Mouse (Mus musculus): ENCODE measurements around the gene Tubg1. TPM values are rescaled to one million over a fixed set of nuclear protein-coding genes. Genes with fewer than 3 reads are reported as not detected.

The Tubg1 gene
- polyA plus RNA-seq, 1 experiment from 2014 or later = 78.8 TPM

GRCm38 (mm10) chr11:101127075-101127474, 7.3 kb downstream of the Tubg1 start:
- ATAC-seq (ENCODE audit: insufficient number of reproducible peaks, low FRiP score) = no peak
- Histone ChIP-seq H3K27me3 (replicated peaks) (no peaks in the 10 kb centered on the region), H3K9me3 (replicated peaks) (peaks cover 6% of the 10 kb centered on the region), H3K36me3 (peaks cover 51% of the 10 kb centered on the region), H3K4me1 (replicated peaks) (peaks cover 11% of the 10 kb centered on the region), H3K4me2 (no peak overlapping the region), H3K4me3 (no peak overlapping the region), H3K27ac (ENCODE audit: poor library complexity, severe bottlenecking) (no peak overlapping the region), H3K9ac (no peak overlapping the region)
- 100% methylated on average over 1 of the region's 1 CpGs for WGBS

- H3K9me3 ChIP-seq (replicated peaks) = peaks cover 6% of the 10 kb centered on the region
- H3K4me3 ChIP-seq = no peak overlapping the region
- WGBS = 76% methylated on average over 11 of the region's 11 CpGs
- H3K4me2 ChIP-seq = no peak overlapping the region
- no peak for ATAC-seq (ENCODE audit: insufficient number of reproducible peaks, low FRiP score)
- H3K27ac ChIP-seq (ENCODE audit: poor library complexity, severe bottlenecking) = no peak overlapping the region
- H3K9ac ChIP-seq = no peak overlapping the region
- H3K36me3 ChIP-seq = peaks cover 31% of the 10 kb centered on the region
- no peaks in the 10 kb centered on the region for H3K27me3 ChIP-seq (replicated peaks)
- peaks cover 11% of the 10 kb centered on the region for H3K4me1 ChIP-seq (replicated peaks)
Measured at GRCm38 (mm10) chr11:101128996-101129577, 9.3 kb downstream of the Tubg1 start.

- H3K27ac ChIP-seq (ENCODE audit: poor library complexity, severe bottlenecking) = peak overlapping the region; percentile 88
- 22% methylated on average over 18 of the region's 18 CpGs for WGBS
- H3K9me3 ChIP-seq (replicated peaks) = peaks cover 6% of the 10 kb centered on the region
- H3K4me2 ChIP-seq = peak overlapping the region; percentile 50
- peaks cover 22% of the 10 kb centered on the region for H3K36me3 ChIP-seq
- ATAC-seq (ENCODE audit: insufficient number of reproducible peaks, low FRiP score) = peak; percentile 41; the same call in 1 of the 2 replicates
- H3K9ac ChIP-seq = 0 out of 2 replicates have a peak overlapping the region, but pooled peaks have one; percentile 40
- no peaks in the 10 kb centered on the region for H3K27me3 ChIP-seq (replicated peaks)
- peaks cover 16% of the 10 kb centered on the region for H3K4me1 ChIP-seq (replicated peaks)
- H3K4me3 ChIP-seq = no peak overlapping the region
Measured at GRCm38 (mm10) chr11:101130056-101130756, 10.5 kb downstream of the Tubg1 start.

- 69% methylated on average over 2 of the region's 2 CpGs for WGBS
- no peak overlapping the region for H3K27ac ChIP-seq (ENCODE audit: poor library complexity, severe bottlenecking)
- H3K4me3 ChIP-seq = no peak overlapping the region
- peaks cover 12% of the 10 kb centered on the region for H3K36me3 ChIP-seq
- peaks cover 6% of the 10 kb centered on the region for H3K9me3 ChIP-seq (replicated peaks)
- no peaks in the 10 kb centered on the region for H3K27me3 ChIP-seq (replicated peaks)
- H3K9ac ChIP-seq = no peak overlapping the region
- peaks cover 16% of the 10 kb centered on the region for H3K4me1 ChIP-seq (replicated peaks)
- no peak for ATAC-seq (ENCODE audit: insufficient number of reproducible peaks, low FRiP score)
- no peak overlapping the region for H3K4me2 ChIP-seq
Measured at GRCm38 (mm10) chr11:101131187-101131586, 11.4 kb downstream of the Tubg1 start.

GRCm38 (mm10) chr11:101131701-101132100, 12.0 kb downstream of the Tubg1 start:
- Histone ChIP-seq H3K4me1 (replicated peaks) (peaks cover 16% of the 10 kb centered on the region), H3K9ac (no peak overlapping the region), H3K27ac (ENCODE audit: poor library complexity, severe bottlenecking) (no peak overlapping the region), H3K4me2 (no peak overlapping the region), H3K9me3 (replicated peaks) (peaks cover 6% of the 10 kb centered on the region), H3K27me3 (replicated peaks) (no peaks in the 10 kb centered on the region), H3K36me3 (peaks cover 7% of the 10 kb centered on the region), H3K4me3 (no peak overlapping the region)
- 89% methylated on average over 6 of the region's 6 CpGs for WGBS
- ATAC-seq (ENCODE audit: insufficient number of reproducible peaks, low FRiP score) = no peak

GRCm38 (mm10) chr11:101133037-101133436, 13.3 kb downstream of the Tubg1 start:
- Histone ChIP-seq H3K27ac (ENCODE audit: poor library complexity, severe bottlenecking) (no peak overlapping the region), H3K27me3 (replicated peaks) (no peaks in the 10 kb centered on the region), H3K9ac (no peak overlapping the region), H3K4me3 (no peak overlapping the region), H3K4me2 (no peak overlapping the region), H3K36me3 (no peaks in the 10 kb centered on the region), H3K4me1 (replicated peaks) (peaks cover 16% of the 10 kb centered on the region), H3K9me3 (replicated peaks) (no peaks in the 10 kb centered on the region)
- 43% methylated on average over 12 of the region's 12 CpGs for WGBS
- ATAC-seq (ENCODE audit: insufficient number of reproducible peaks, low FRiP score) = no peak

- Histone ChIP-seq H3K27me3 (replicated peaks) (no peaks in the 10 kb centered on the region), H3K9ac (no peak overlapping the region), H3K36me3 (no peaks in the 10 kb centered on the region), H3K4me2 (no peak overlapping the region), H3K4me3 (no peak overlapping the region), H3K27ac (ENCODE audit: poor library complexity, severe bottlenecking) (no peak overlapping the region), H3K4me1 (replicated peaks) (peaks cover 22% of the 10 kb centered on the region), H3K9me3 (replicated peaks) (no peaks in the 10 kb centered on the region)
- no peak for ATAC-seq (ENCODE audit: insufficient number of reproducible peaks, low FRiP score)
- 71% methylated on average over 13 of the region's 13 CpGs for WGBS
Measured at GRCm38 (mm10) chr11:101134217-101134865, 14.6 kb downstream of the Tubg1 start.

- WGBS = 75% methylated on average over 7 of the region's 7 CpGs
- Histone ChIP-seq H3K4me2 (no peak overlapping the region), H3K36me3 (no peaks in the 10 kb centered on the region), H3K9ac (no peak overlapping the region), H3K4me3 (no peak overlapping the region), H3K27ac (ENCODE audit: poor library complexity, severe bottlenecking) (no peak overlapping the region), H3K27me3 (replicated peaks) (no peaks in the 10 kb centered on the region), H3K4me1 (replicated peaks) (peaks cover 27% of the 10 kb centered on the region), H3K9me3 (replicated peaks) (no peaks in the 10 kb centered on the region)
- ATAC-seq (ENCODE audit: insufficient number of reproducible peaks, low FRiP score) = no peak
Measured at GRCm38 (mm10) chr11:101137000-101137399, 17.3 kb downstream of the Tubg1 start.

GRCm38 (mm10) chr11:101138536-101139181, 18.9 kb downstream of the Tubg1 start:
- Histone ChIP-seq H3K27ac (ENCODE audit: poor library complexity, severe bottlenecking) (no peak overlapping the region), H3K4me1 (replicated peaks) (peaks cover 34% of the 10 kb centered on the region), H3K36me3 (no peaks in the 10 kb centered on the region), H3K4me2 (peak overlapping the region; percentile 38), H3K9me3 (replicated peaks) (no peaks in the 10 kb centered on the region), H3K27me3 (replicated peaks) (no peaks in the 10 kb centered on the region), H3K4me3 (no peak overlapping the region), H3K9ac (peak overlapping the region; percentile 31; the same call in 1 of the 2 replicates)
- 27% methylated on average over 15 of the region's 15 CpGs for WGBS
- ATAC-seq (ENCODE audit: insufficient number of reproducible peaks, low FRiP score) = no peak

GRCm38 (mm10) chr11:101140164-101140819, 20.6 kb downstream of the Tubg1 start:
- H3K4me3 ChIP-seq = peak overlapping the region; percentile 43
- peak overlapping the region; percentile 72 for H3K4me2 ChIP-seq
- H3K4me1 ChIP-seq (replicated peaks) = peaks cover 33% of the 10 kb centered on the region
- H3K36me3 ChIP-seq = no peaks in the 10 kb centered on the region
- 23% methylated on average over 27 of the region's 27 CpGs for WGBS
- H3K9me3 ChIP-seq (replicated peaks) = no peaks in the 10 kb centered on the region
- H3K9ac ChIP-seq = peak overlapping the region; percentile 68
- peak overlapping the region; percentile 50; the same call in 1 of the 2 replicates for H3K27ac ChIP-seq (ENCODE audit: poor library complexity, severe bottlenecking)
- no peaks in the 10 kb centered on the region for H3K27me3 ChIP-seq (replicated peaks)
- no peak for ATAC-seq (ENCODE audit: insufficient number of reproducible peaks, low FRiP score)

Data from heart, embryonic 12.5 days (tissue).